Mouse (Mus musculus): ENCODE measurements at regions not wholly inside any gene's neighbourhood (a gene's known extent, or its start where the extent isn't known, plus 50 kb on each side); places are given as distances from the start of the nearest gene placed in this dataset.

- no peak for TF ChIP-seq CTCF (IDR thresholded peaks at IDR 0.05; ENCODE audit: borderline replicate concordance, insufficient read depth, low read depth, low read length)
- TF ChIP-seq POLR2A (IDR thresholded peaks at IDR 0.05; ENCODE audit: borderline replicate concordance, insufficient read depth, low read length): no peak
Measured at GRCm38 (mm10) chr13:112047408-112047807, 238.6 kb upstream of the Map3k1 start.

Data from cerebellum, adult 2 months (tissue).